In the genomic region with DNA sequence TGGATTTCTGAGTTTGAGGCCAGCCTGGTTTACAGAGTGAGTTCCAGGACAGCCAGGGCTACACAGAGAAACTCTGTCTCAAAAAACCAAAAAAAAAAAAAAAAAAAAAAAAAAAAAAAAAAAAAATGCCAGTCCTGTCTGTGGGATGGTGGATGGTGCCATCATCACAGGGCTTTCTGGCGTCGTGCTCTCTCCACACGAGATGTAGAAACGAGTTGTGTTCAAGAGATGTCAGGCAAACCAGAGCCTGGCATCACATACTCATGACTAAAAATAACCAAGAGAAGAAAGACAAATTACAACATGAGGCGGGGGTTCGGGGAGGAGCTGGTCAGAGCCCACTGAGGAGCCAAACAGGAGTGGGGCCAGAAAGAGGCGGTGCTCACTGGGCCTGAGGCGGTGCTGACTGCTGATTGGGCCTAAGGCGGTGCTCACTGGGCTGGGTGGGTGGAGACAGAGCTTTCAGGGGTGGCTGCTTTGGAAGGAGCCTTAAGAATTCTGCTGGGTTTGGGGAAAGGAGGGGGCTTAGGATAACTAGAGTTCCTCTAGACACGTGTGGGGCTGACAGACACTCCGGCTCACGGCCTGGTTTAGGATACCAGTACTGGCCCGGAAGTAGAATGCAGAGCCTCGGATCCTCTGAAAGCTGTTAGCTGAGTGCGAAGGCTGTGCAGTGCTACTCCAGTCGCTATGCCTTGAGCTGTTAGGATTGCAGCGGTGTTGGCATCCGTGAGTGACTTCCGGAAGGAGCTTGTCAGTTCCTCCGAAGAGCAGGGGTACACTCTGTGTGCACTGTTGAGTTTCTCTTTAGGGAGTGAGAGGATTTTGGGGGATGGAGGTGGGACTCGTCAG, we compare ENCODE assay signal across 8 mouse cellular contexts. TPM values are rescaled to one million over a fixed set of nuclear protein-coding genes. Genes with fewer than 3 reads are reported as not detected.
DNase-seq lines count a peak whose midpoint lies in the region.

No protein-coding gene starts in this region.

- DNase-seq in thymus, postnatal 4 days = peak; percentile 34
- DNase-seq in thymus, postnatal 36 days = no peak
- DNase-seq in gastrocnemius, postnatal 25 days = peak; percentile 73
- DNase-seq in kidney, adult 11 months = peak; percentile 71
- peak; percentile 63 to 65 for DNase-seq in lung, adult 18-20 months
- DNase-seq in urinary bladder, postnatal 4 days (ENCODE audit: low spot score in 2 of 2) = peak; percentile 66 to 78
- no peak for DNase-seq in spleen, adult 12 weeks (ENCODE audit: low spot score)
- no peak for DNase-seq in cerebellum, adult 11 months

RNA-seq across cellular contexts. Expression of a gene that starts 37.1 kb away (rescaled TPM):
- 1 to 10 TPM in 1 of 2 experiments, under 1 TPM in 1; 0.61 to 1.0 TPM for total RNA-seq in gastrocnemius, postnatal 25 days (2021)

Comparison
In these comparisons a context has a peak if more than half of its experiments do, and no peak if none do; other contexts are left out.
1. DNase-seq: peak in thymus, postnatal 4 days (single experiment), gastrocnemius, postnatal 25 days (single experiment), kidney, adult 11 months (single experiment), lung, adult 18-20 months (2 of 2) and urinary bladder, postnatal 4 days (2 of 2); none in thymus, postnatal 36 days (0 of 2), spleen, adult 12 weeks (single experiment) and cerebellum, adult 11 months (single experiment).